Mouse (Mus musculus) testis, adult 2 months (tissue): Measurements from ENCODE around the gene Fam133b. TPM values are rescaled to one million over a fixed set of nuclear protein-coding genes. Genes with fewer than 3 reads are reported as not detected.
"Not testable (repeated sequence)": the region's sequence is repeated elsewhere in the genome, so short reads cannot be mapped to it uniquely, and the experiment has no call there.

Experiments used
- H3K27ac ChIP-seq: fragments of 200-500 bp; 2 replicates; pipeline ENCODE4 v1.5.1; 2012; ENCODE audit warnings: low read depth, low read length; ENCODE audit not compliant: control insufficient read depth, insufficient read depth
- H3K27me3 ChIP-seq: fragments of 200-500 bp; 2 replicates; pipeline ENCODE4 v1.6.1; 2012; ENCODE audit warnings: mild to moderate bottlenecking, low read length, moderate library complexity; ENCODE audit not compliant: control insufficient read depth, insufficient read depth
- H3K36me3 ChIP-seq: fragments of 200-500 bp; 2 replicates; pipeline ENCODE4 v1.6.1; 2012; ENCODE audit warnings: mild to moderate bottlenecking, low read length; ENCODE audit not compliant: control insufficient read depth, insufficient read depth
- H3K4me1 ChIP-seq: fragments of 200-500 bp; 2 replicates; pipeline ENCODE4 v1.6.1; 2012; ENCODE audit warnings: low read length; ENCODE audit not compliant: control insufficient read depth, insufficient read depth
- H3K4me3 ChIP-seq: fragments of 200-500 bp; 2 replicates; pipeline ENCODE4 v1.5.1; 2012; ENCODE audit warnings: low read depth, mild to moderate bottlenecking, low read length, moderate library complexity, mixed read lengths; ENCODE audit not compliant: control insufficient read depth
- CTCF ChIP-seq: fragments of 200-500 bp; IDR thresholded peaks from 2 replicates; pipeline ENCODE4 v1.5.1; 2012; ENCODE audit warnings: low read depth, mild to moderate bottlenecking, inconsistent platforms, low read length, moderate library complexity; ENCODE audit not compliant: control insufficient read depth, insufficient read depth, insufficient replicate concordance
- POLR2A ChIP-seq: fragments of 200-500 bp; IDR thresholded peaks from 2 replicates; pipeline ENCODE4 v1.6.1; 2012; ENCODE audit warnings: low read depth, mild to moderate bottlenecking, inconsistent platforms, low read length, moderate library complexity; ENCODE audit not compliant: control insufficient read depth
- polyA plus RNA-seq: library from polyadenylated mRNA; depleted of rRNA; stranded (reverse); fragments of >200 nt; gene quantifications from 2 replicates; pipeline ENCODE4 v1.2.3, GENCODE M21; 2012

Gene Fam133b
- polyA plus RNA-seq, 1 experiment, result 10.1 TPM

GRCm38 (mm10) chr5:3522826-3523225, 20.8 kb upstream of the Fam133b start:
- no peak for TF ChIP-seq POLR2A
- TF ChIP-seq CTCF, result no peak
- Histone ChIP-seq H3K4me3 (no peak overlapping the region), H3K4me1 (no peaks in the 10 kb centered on the region), H3K27ac (no peak overlapping the region), H3K27me3 (no peaks in the 10 kb centered on the region), H3K36me3 (no peaks in the 10 kb centered on the region; the same call in 1 of the 2 replicates)

DNA sequence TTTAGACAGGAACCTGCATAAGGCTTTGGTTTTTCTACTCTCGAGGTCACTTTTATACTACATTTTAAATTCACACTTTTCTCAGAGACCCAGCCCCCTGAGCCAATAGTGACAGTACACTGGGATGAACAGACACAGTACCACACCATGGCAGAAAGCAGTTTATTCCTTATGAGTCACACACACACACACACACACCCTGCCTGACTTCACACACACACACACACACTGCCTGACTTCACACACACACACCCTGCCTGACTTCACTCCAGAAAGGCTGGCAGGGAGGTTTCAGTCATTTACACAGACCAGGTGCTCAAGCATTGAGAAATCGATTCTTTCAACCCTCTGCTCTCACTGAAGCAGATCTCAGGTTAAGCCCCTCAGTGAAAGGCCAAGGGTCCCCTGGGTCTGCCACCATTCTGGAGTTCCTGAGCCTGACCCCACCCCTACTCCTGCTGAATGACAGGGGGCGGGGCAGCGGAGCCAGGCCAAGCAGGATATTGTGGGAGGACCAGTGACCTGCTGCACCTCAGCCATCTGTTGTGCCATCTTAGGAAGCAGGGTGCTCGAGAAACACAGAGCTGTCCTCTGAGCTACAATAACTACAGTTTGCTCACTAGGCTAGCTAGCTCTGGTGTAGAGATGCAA, 16.5 kb upstream of the Fam133b start:
- H3K36me3 ChIP-seq, result no peaks in the 10 kb centered on the region
- no peaks in the 10 kb centered on the region for H3K27me3 ChIP-seq
- TF ChIP-seq POLR2A (no peak), CTCF (no peak)
- no peaks in the 10 kb centered on the region for H3K4me1 ChIP-seq
- no peak overlapping the region for H3K4me3 ChIP-seq
- no peak overlapping the region for H3K27ac ChIP-seq

- Histone ChIP-seq H3K4me3 (no peak overlapping the region), H3K27me3 (no peaks in the 10 kb centered on the region), H3K4me1 (no peaks in the 10 kb centered on the region), H3K27ac (no peak overlapping the region), H3K36me3 (no peaks in the 10 kb centered on the region)
- TF ChIP-seq CTCF (no peak), POLR2A (no peak)
Observed at GRCm38 (mm10) chr5:3529585-3530189, 13.9 kb upstream of the Fam133b start.

GRCm38 (mm10) chr5:3532048-3532447, 11.6 kb upstream of the Fam133b start:
- not testable (repeated sequence) for H3K27me3 ChIP-seq, H3K4me3 ChIP-seq

GRCm38 (mm10) chr5:3536592-3537212, 6.9 kb upstream of the Fam133b start:
- no peak overlapping the region for H3K4me3 ChIP-seq
- H3K36me3 ChIP-seq, result no peaks in the 10 kb centered on the region
- no peaks in the 10 kb centered on the region for H3K27me3 ChIP-seq
- TF ChIP-seq POLR2A (no peak), CTCF (no peak)
- no peaks in the 10 kb centered on the region for H3K4me1 ChIP-seq
- H3K27ac ChIP-seq, result no peak overlapping the region

More at GRCm38 (mm10) chr5:3532048-3532447, 11.6 kb upstream of the Fam133b start:
- not testable (repeated sequence) for H3K36me3 ChIP-seq, H3K4me1 ChIP-seq, H3K27ac ChIP-seq

- no peaks in the 10 kb centered on the region for H3K36me3 ChIP-seq
- H3K4me1 ChIP-seq, result no peaks in the 10 kb centered on the region
- no peaks in the 10 kb centered on the region for H3K27me3 ChIP-seq
- TF ChIP-seq CTCF, result no peak
- no peak for TF ChIP-seq POLR2A
- no peak overlapping the region for H3K27ac ChIP-seq
- H3K4me3 ChIP-seq, result no peak overlapping the region
Observed at GRCm38 (mm10) chr5:3538505-3539472, 4.8 kb upstream of the Fam133b start.

- Histone ChIP-seq H3K36me3 (no peaks in the 10 kb centered on the region), H3K4me3 (no peak overlapping the region), H3K27ac (no peak overlapping the region), H3K4me1 (0 out of 2 replicates have a peak, but pooled peaks cover 2% of the 10 kb centered on the region), H3K27me3 (no peaks in the 10 kb centered on the region)
- TF ChIP-seq POLR2A (no peak), CTCF (no peak)
Observed at GRCm38 (mm10) chr5:3541871-3542270, 1.8 kb upstream of the Fam133b start.
